In the genomic region with DNA sequence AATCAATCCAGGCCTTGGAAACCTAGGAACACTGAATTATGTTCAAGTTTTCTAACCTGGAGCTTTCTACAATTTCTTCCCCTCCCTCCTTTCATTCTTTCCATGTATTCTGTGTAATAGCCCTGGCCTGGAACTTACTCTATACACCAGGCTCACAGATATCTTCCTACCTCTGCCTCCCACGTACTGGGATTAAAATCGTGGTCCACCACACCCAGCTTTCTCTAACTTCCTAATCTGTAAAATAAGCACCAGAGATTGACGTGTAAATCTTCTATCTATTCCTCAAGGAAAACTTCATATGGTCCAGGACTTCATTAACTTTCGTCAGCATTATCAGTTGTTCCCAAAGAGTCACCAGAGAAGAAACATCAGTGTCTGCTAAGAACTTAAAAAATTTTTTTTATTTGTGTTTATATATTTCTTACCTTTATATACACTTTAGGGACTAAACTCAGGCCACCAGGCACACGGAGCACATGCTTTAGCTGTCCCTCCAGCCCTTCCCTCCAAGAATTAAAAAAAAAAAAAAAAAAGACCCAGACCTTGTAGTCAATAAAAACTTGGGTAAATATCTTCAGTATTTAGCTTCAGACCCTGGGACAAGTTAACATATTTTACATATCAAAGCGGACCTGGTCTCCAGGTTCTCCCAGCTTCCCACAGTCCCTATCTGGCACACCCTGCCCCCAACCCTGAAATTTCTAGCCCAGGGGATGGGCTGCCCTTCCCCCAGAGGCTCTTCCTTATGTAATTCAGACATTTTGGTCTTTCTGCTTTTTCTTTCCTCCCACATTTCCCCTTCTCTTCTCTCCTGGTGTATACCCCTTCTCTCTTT, we compare ENCODE assay signal across 8 mouse cellular contexts. TPM values are rescaled to one million over a fixed set of nuclear protein-coding genes. Genes with fewer than 3 reads are reported as not detected.
DNase-seq lines count a peak whose midpoint lies in the region; ATAC-seq and TF ChIP-seq lines count a peak whose summit lies in the region.

No protein-coding gene starts in this region.

- H3K4me3 ChIP-seq in left cerebral cortex, adult 2 months, result peak overlapping the region; percentile 76
- peak overlapping the region; percentile 45 for H3K4me3 ChIP-seq in hindbrain, embryonic 14.5 days (replicated peaks; ENCODE audit: low read length)
- peak overlapping the region; percentile 39 for H3K4me3 ChIP-seq in midbrain, embryonic 14.5 days (replicated peaks; ENCODE audit: low read depth, low read length)

- intact Hi-C loops in left cerebral cortex, adult 2 months (cut with DNase I), result loop anchor here (2.0 to 10.0 kb wide), 5 partner anchors 115 to 1865 kb away; partner anchors contain the start of genes Hist1h1a, Hist1h1b, Hist1h1t and Hist1h2ai

- H3K9ac ChIP-seq in hindbrain, embryonic 14.5 days, result peak overlapping the region; percentile 70
- H3K9ac ChIP-seq in midbrain, embryonic 14.5 days (replicated peaks; ENCODE audit: low read length), result peak overlapping the region; percentile 47

- H3K36me3 ChIP-seq in hindbrain, embryonic 14.5 days (replicated peaks; ENCODE audit: control insufficient read depth, insufficient read depth), result no peaks in the 10 kb centered on the region
- H3K36me3 ChIP-seq in midbrain, embryonic 14.5 days (ENCODE audit: control insufficient read depth, insufficient read depth, low read length), result no peaks in the 10 kb centered on the region

- no peak for DNase-seq in left cerebral cortex, adult 2 months (ENCODE audit: extremely low spot score in 1 of 2, low spot score in 2 of 2)
- no peak for DNase-seq in left cerebral cortex, adult 11 months (ENCODE audit: low spot score)
- DNase-seq in hindbrain, embryonic 14.5 days (ENCODE audit: low spot score), result no peak
- DNase-seq in midbrain, embryonic 14.5 days, result no peak
- no peak for DNase-seq in frontal cortex, adult 2 months (ENCODE audit: extremely low spot score in 1 of 2, low spot score in 1 of 2)
- no peak for DNase-seq in layer of hippocampus, postnatal 36 days

- H3K27me3 ChIP-seq in hindbrain, embryonic 14.5 days (ENCODE audit: control insufficient read depth, insufficient read depth, low read length), result no peaks in the 10 kb centered on the region
- no peaks in the 10 kb centered on the region for H3K27me3 ChIP-seq in midbrain, embryonic 14.5 days (ENCODE audit: control insufficient read depth, insufficient read depth, low read length)

- ATAC-seq in common myeloid progenitor, adult 5-6 weeks (replicated peaks; ENCODE audit: low read depth, poor library complexity, severe bottlenecking), result peak; percentile 4; the same call in 1 of the 2 replicates
- ATAC-seq in hindbrain, embryonic 14.5 days (ENCODE audit: low FRiP score), result no peak
- ATAC-seq in midbrain, embryonic 14.5 days (ENCODE audit: low FRiP score, low TSS enrichment), result no peak
- no peak for ATAC-seq in monocyte, adult 5-6 weeks (replicated peaks; ENCODE audit: insufficient number of reproducible peaks, low FRiP score, low TSS enrichment, poor library complexity, severe bottlenecking)

- TF ChIP-seq CTCF in left cerebral cortex, adult 2 months (IDR thresholded peaks at IDR 0.05), result no peak

- WGBS in hindbrain, embryonic 14.5 days, result 4% methylated on average over 6 of the region's 6 CpGs
- WGBS in midbrain, embryonic 14.5 days, result 7% methylated on average over 6 of the region's 6 CpGs

- peaks cover 36% of the 10 kb centered on the region for H3K4me1 ChIP-seq in hindbrain, embryonic 14.5 days (replicated peaks; ENCODE audit: control insufficient read depth, insufficient read depth, low read length)
- peaks cover 16% of the 10 kb centered on the region for H3K4me1 ChIP-seq in midbrain, embryonic 14.5 days (ENCODE audit: control insufficient read depth, insufficient read depth, low read length)

- peak overlapping the region; percentile 99 for H3K4me2 ChIP-seq in hindbrain, embryonic 14.5 days (replicated peaks)
- peak overlapping the region; percentile 74 for H3K4me2 ChIP-seq in midbrain, embryonic 14.5 days (ENCODE audit: low read length)

- peak overlapping the region; percentile 80 for H3K27ac ChIP-seq in left cerebral cortex, adult 2 months
- peak overlapping the region; percentile 82 for H3K27ac ChIP-seq in hindbrain, embryonic 14.5 days
- peak overlapping the region; percentile 78 for H3K27ac ChIP-seq in midbrain, embryonic 14.5 days (replicated peaks; ENCODE audit: low read depth, low read length)

- H3K9me3 ChIP-seq in hindbrain, embryonic 14.5 days (ENCODE audit: control insufficient read depth, low read length), result no peaks in the 10 kb centered on the region
- H3K9me3 ChIP-seq in midbrain, embryonic 14.5 days (ENCODE audit: control insufficient read depth, low read length), result no peaks in the 10 kb centered on the region

RNA-seq across cellular contexts. Expression of gene Hist1h4d, which starts 1.0 kb away (rescaled TPM):
- total RNA-seq in left cerebral cortex, adult 2 months (2021), result 100 to 1,000 TPM; 141 to 157 TPM
- 1,514 and 1,667 TPM in 2 replicates for total RNA-seq in common myeloid progenitor, adult 5-6 weeks (2017)
- 29.1 and 37.2 TPM in 2 replicates for polyA plus RNA-seq in hindbrain, embryonic 14.5 days (2014; fragmentation: Nextera tagmentation; extraction: Ambion mirVana)
- polyA plus RNA-seq in midbrain, embryonic 14.5 days (2014; fragmentation: Nextera tagmentation; extraction: Ambion mirVana), result 38.1 and 40.0 TPM in 2 replicates
- 3.4 and 4.3 TPM in 2 replicates for polyA plus RNA-seq in frontal cortex, adult 2 months (2012; rRNA removed)
- 100 to 1,000 TPM; 132 to 135 TPM for total RNA-seq in layer of hippocampus, postnatal 36 days (2021)
- 78.9 to 170 TPM (median 90.0 TPM) in 3 replicates for total RNA-seq in monocyte, adult 5-6 weeks (2017)

RNA-seq across cellular contexts. Expression of gene Hist1h3d, which starts 6.9 kb away (rescaled TPM):
- total RNA-seq in left cerebral cortex, adult 2 months (2021), result 1 to 10 TPM; 6.9 to 9.9 TPM
- 98.2 and 137 TPM in 2 replicates for total RNA-seq in common myeloid progenitor, adult 5-6 weeks (2017)
- 1.4 and 2.2 TPM in 2 replicates for polyA plus RNA-seq in hindbrain, embryonic 14.5 days (2014; fragmentation: Nextera tagmentation; extraction: Ambion mirVana)
- 1.6 and 2.0 TPM in 2 replicates for polyA plus RNA-seq in midbrain, embryonic 14.5 days (2014; fragmentation: Nextera tagmentation; extraction: Ambion mirVana)
- polyA plus RNA-seq in frontal cortex, adult 2 months (2012; rRNA removed), result 2.8 and 3.4 TPM in 2 replicates
- total RNA-seq in layer of hippocampus, postnatal 36 days (2021), result 10 to 100 TPM; 12.8 to 15.5 TPM
- total RNA-seq in monocyte, adult 5-6 weeks (2017), result 1.5 to 3.3 TPM (median 2.1 TPM) in 3 replicates

RNA-seq across cellular contexts. Expression of gene Hist1h2ad, which starts 8.3 kb away (rescaled TPM):
- 1 to 10 TPM; 3.8 to 9.0 TPM for total RNA-seq in left cerebral cortex, adult 2 months (2021)
- 127 and 293 TPM in 2 replicates for total RNA-seq in common myeloid progenitor, adult 5-6 weeks (2017)
- polyA plus RNA-seq in hindbrain, embryonic 14.5 days (2014; fragmentation: Nextera tagmentation; extraction: Ambion mirVana), result 0.77 TPM in 1 of 2 replicates, not detected in the other
- 2.1 and 2.2 TPM in 2 replicates for polyA plus RNA-seq in midbrain, embryonic 14.5 days (2014; fragmentation: Nextera tagmentation; extraction: Ambion mirVana)
- polyA plus RNA-seq in frontal cortex, adult 2 months (2012; rRNA removed), result 1.6 and 1.9 TPM in 2 replicates
- total RNA-seq in layer of hippocampus, postnatal 36 days (2021), result 1 to 10 TPM; 5.2 to 9.9 TPM
- 1.5 to 92.8 TPM (median 16.7 TPM) in 3 replicates for total RNA-seq in monocyte, adult 5-6 weeks (2017)

RNA-seq across cellular contexts. Expression of gene Hist1h2bf, which starts 8.4 kb away (rescaled TPM):
- total RNA-seq in left cerebral cortex, adult 2 months (2021), result 10 to 100 TPM; 19.7 to 24.1 TPM
- total RNA-seq in common myeloid progenitor, adult 5-6 weeks (2017), result 558 and 569 TPM in 2 replicates
- polyA plus RNA-seq in hindbrain, embryonic 14.5 days (2014; fragmentation: Nextera tagmentation; extraction: Ambion mirVana), result 0.91 and 1.8 TPM in 2 replicates
- polyA plus RNA-seq in midbrain, embryonic 14.5 days (2014; fragmentation: Nextera tagmentation; extraction: Ambion mirVana), result 1.5 and 2.7 TPM in 2 replicates
- polyA plus RNA-seq in frontal cortex, adult 2 months (2012; rRNA removed), result 0.80 and 1.6 TPM in 2 replicates
- total RNA-seq in layer of hippocampus, postnatal 36 days (2021), result 10 to 100 TPM; 30.2 to 30.9 TPM
- 19.2 to 51.4 TPM (median 45.4 TPM) in 3 replicates for total RNA-seq in monocyte, adult 5-6 weeks (2017)

RNA-seq across cellular contexts. Expression of gene Hist1h2bg, which starts 11.2 kb away (rescaled TPM):
- 10 to 100 TPM; 68.0 to 71.2 TPM for total RNA-seq in left cerebral cortex, adult 2 months (2021)
- total RNA-seq in common myeloid progenitor, adult 5-6 weeks (2017), result 1,313 and 1,586 TPM in 2 replicates
- 0.94 and 2.3 TPM in 2 replicates for polyA plus RNA-seq in hindbrain, embryonic 14.5 days (2014; fragmentation: Nextera tagmentation; extraction: Ambion mirVana)
- polyA plus RNA-seq in midbrain, embryonic 14.5 days (2014; fragmentation: Nextera tagmentation; extraction: Ambion mirVana), result 1.4 and 2.6 TPM in 2 replicates
- polyA plus RNA-seq in frontal cortex, adult 2 months (2012; rRNA removed), result 9.7 and 10.4 TPM in 2 replicates
- total RNA-seq in layer of hippocampus, postnatal 36 days (2021), result 10 to 100 TPM; 74.7 to 86.4 TPM
- 86.4 to 193 TPM (median 86.9 TPM) in 3 replicates for total RNA-seq in monocyte, adult 5-6 weeks (2017)
